Mouse (Mus musculus) liver, embryonic 14.5 days (tissue): ENCODE measurements at regions not wholly inside any gene's neighbourhood (a gene's known extent, or its start where the extent isn't known, plus 50 kb on each side); places are given as distances from the start of the nearest gene placed in this dataset.

Experiments
- CTCF ChIP-seq: IDR thresholded peaks from 2 replicates; pipeline ENCODE4 v1.5.1; 2016; ENCODE audit warnings: antibody characterized with exemption, low read depth, control low read depth
- EP300 ChIP-seq: IDR thresholded peaks from 2 replicates; pipeline ENCODE4 v1.6.1; 2016; ENCODE audit warnings: antibody characterized with exemption, low read depth

DNA sequence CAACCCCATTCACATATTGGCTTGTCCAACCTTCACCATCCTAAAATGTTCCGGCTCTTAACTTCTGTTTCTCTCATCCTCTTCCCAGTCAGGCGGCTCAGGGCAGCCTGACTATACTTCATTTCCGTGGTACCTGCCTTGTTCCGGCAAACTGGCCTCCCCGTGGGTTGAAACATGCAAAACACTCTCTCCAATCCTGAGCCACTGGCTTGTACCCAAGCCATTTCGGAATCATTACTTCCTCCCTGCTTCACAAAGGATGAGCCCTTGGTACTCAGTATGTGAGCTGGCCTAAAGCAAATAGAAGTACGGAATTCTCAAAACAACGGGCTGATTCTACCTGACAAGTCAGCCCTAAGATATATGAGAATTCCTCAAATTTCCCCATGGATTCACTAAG lies 112.1 kb downstream of the Actbl2 start:
- TF ChIP-seq EP300 (no peak), CTCF (no peak)
